Mouse (Mus musculus): Measurements from ENCODE around the gene Vipas39. TPM values are rescaled to one million over a fixed set of nuclear protein-coding genes. Genes with fewer than 3 reads are reported as not detected.

Vipas39 gene
- polyA plus RNA-seq, 1 experiment = 58.2 TPM

DNA sequence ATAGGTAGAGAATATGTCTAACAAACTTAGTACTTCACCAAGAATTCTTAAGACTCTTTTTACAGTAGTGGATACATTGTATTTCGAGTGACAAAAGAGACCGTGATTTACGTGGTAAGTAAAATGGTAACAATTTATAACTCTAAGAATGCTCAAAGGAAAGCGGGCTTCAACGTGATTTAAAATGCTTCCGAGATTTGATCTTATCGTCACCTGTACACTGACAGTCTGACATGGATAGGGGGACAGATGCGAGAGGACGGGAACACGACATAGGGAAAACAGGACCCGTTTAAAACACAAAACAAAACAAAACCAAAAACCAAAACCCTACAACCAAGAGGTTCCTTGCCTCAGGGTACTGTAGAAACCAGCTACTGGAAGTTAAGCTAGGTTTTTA lies 612 bp downstream of the Vipas39 start:
- Histone ChIP-seq H3K27ac (ENCODE audit: insufficient read depth, low read length) (peak overlapping the region; percentile 63; the same call in 1 of the 2 replicates), H3K4me3 (replicated peaks; ENCODE audit: insufficient read depth, low read depth, low read length) (peak overlapping the region; percentile 78), H3K27me3 (ENCODE audit: control insufficient read depth, insufficient read depth, low read length) (no peaks in the 10 kb centered on the region), H3K4me1 (ENCODE audit: control insufficient read depth, insufficient read depth, low read length) (peaks cover 5% of the 10 kb centered on the region; the same call in 1 of the 2 replicates)
- TF ChIP-seq CTCF (IDR thresholded peaks at IDR 0.05; ENCODE audit: borderline replicate concordance, insufficient read depth, low read depth, low read length) = no peak
- TF ChIP-seq POLR2A (IDR thresholded peaks at IDR 0.05; ENCODE audit: borderline replicate concordance, insufficient read depth, low read length) = no peak
- 17% methylated on average over 11 of the region's 11 CpGs for WGBS
- no peak for DNase-seq

DNA sequence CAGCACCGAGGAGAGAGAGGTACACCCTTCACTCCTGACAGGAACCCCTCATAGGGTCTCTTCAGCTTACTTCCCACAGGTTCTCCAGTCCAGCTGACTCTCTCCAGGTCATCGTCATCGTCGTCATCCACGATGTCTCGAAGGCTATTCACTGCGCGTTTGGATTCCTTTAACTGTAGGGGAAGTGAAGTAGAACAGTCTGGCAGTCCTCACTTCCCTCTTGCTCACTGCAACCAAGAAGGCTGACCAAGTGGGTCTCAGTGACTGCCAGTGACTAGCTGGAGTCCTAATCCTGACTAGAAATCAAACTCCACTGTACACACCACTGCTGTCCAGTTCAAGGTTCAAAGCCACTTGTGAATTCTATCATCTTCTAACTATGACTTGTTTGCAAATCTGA lies 5.5 kb downstream of the Vipas39 start:
- no peaks in the 10 kb centered on the region for H3K27me3 ChIP-seq (ENCODE audit: control insufficient read depth, insufficient read depth, low read length)
- H3K4me3 ChIP-seq (replicated peaks; ENCODE audit: insufficient read depth, low read depth, low read length) = no peak overlapping the region
- no peak overlapping the region for H3K27ac ChIP-seq (ENCODE audit: insufficient read depth, low read length)
- 96% methylated on average over 8 of the region's 8 CpGs for WGBS
- no peak for TF ChIP-seq CTCF (IDR thresholded peaks at IDR 0.05; ENCODE audit: borderline replicate concordance, insufficient read depth, low read depth, low read length)
- TF ChIP-seq POLR2A (IDR thresholded peaks at IDR 0.05; ENCODE audit: borderline replicate concordance, insufficient read depth, low read length) = no peak
- no peaks in the 10 kb centered on the region for H3K4me1 ChIP-seq (ENCODE audit: control insufficient read depth, insufficient read depth, low read length)
- DNase-seq = no peak

DNA sequence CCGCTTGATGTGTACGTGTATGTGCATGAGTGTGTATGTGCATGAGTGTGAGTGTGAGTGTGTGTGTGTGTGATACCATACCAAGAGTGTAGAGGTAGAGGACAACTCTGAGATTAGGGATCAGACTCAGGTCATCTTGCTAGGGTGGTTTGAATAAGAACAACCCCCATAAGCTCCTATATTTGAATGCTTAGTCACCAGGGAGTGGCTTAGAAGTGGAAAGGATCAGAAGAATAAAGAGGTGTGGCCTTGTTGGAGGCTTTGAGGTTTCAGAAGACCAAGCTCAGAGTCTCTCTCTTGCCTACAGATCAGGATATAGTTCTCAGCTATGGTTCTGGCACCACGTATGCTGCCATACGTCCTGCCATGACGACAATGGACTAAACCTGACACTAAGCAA lies 9.4 kb downstream of the Vipas39 start:
- H3K4me3 ChIP-seq (replicated peaks; ENCODE audit: insufficient read depth, low read depth, low read length) = no peak overlapping the region
- H3K4me1 ChIP-seq (ENCODE audit: control insufficient read depth, insufficient read depth, low read length) = no peaks in the 10 kb centered on the region
- TF ChIP-seq POLR2A (IDR thresholded peaks at IDR 0.05; ENCODE audit: borderline replicate concordance, insufficient read depth, low read length) (no peak), CTCF (IDR thresholded peaks at IDR 0.05; ENCODE audit: borderline replicate concordance, insufficient read depth, low read depth, low read length) (no peak)
- DNase-seq = no peak
- 94% methylated on average over 5 of the region's 5 CpGs for WGBS
- H3K27ac ChIP-seq (ENCODE audit: insufficient read depth, low read length) = no peak overlapping the region
- H3K27me3 ChIP-seq (ENCODE audit: control insufficient read depth, insufficient read depth, low read length) = no peaks in the 10 kb centered on the region

DNA sequence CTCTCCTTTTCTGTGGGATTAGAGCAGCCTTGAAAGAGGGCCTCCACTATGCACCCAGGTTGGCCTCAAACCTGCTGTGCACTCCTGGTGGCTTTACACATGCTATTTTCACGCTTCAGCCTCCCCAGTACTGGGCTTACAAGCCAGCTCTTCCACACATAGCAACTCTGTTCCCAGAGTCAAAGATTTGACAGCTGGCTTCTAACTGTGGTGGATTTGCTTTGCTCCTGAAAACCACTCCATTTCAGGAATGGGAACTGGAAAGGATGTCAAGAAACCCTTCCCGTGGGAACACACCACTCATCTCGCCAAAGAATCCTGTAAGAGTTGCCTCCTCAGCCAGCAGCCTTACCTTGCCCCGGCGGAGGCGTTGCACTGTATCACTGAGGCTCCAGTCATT lies 12.2 kb downstream of the Vipas39 start:
- Histone ChIP-seq H3K27ac (ENCODE audit: insufficient read depth, low read length) (no peak overlapping the region), H3K4me1 (ENCODE audit: control insufficient read depth, insufficient read depth, low read length) (no peaks in the 10 kb centered on the region), H3K27me3 (ENCODE audit: control insufficient read depth, insufficient read depth, low read length) (no peaks in the 10 kb centered on the region), H3K4me3 (replicated peaks; ENCODE audit: insufficient read depth, low read depth, low read length) (no peak overlapping the region)
- TF ChIP-seq CTCF (IDR thresholded peaks at IDR 0.05; ENCODE audit: borderline replicate concordance, insufficient read depth, low read depth, low read length) = no peak
- no peak for TF ChIP-seq POLR2A (IDR thresholded peaks at IDR 0.05; ENCODE audit: borderline replicate concordance, insufficient read depth, low read length)
- WGBS = 89% methylated on average over 6 of the region's 6 CpGs
- DNase-seq = no peak

DNA sequence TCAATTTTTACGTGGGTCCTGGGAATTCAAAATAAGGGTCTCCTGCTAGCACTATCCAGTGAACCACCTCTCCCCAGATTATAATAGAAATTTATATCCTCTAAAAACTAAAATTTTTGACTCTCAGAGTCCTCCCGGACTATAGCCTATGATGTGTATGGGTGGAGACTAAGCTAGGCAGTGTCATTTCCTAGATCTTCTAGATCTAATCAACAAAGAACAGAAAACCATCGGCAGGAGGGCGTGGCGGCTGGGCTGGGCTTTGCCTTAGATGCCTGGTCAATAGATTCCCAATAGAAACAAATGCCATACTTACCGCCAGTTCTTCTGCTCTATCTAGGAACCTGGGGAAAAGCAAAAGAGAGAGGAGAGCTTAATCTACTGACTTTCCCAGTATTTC lies 15.9 kb downstream of the Vipas39 start:
- Histone ChIP-seq H3K27me3 (ENCODE audit: control insufficient read depth, insufficient read depth, low read length) (no peaks in the 10 kb centered on the region), H3K4me1 (ENCODE audit: control insufficient read depth, insufficient read depth, low read length) (no peaks in the 10 kb centered on the region), H3K4me3 (replicated peaks; ENCODE audit: insufficient read depth, low read depth, low read length) (no peak overlapping the region), H3K27ac (ENCODE audit: insufficient read depth, low read length) (no peak overlapping the region)
- TF ChIP-seq CTCF (IDR thresholded peaks at IDR 0.05; ENCODE audit: borderline replicate concordance, insufficient read depth, low read depth, low read length) (no peak), POLR2A (IDR thresholded peaks at IDR 0.05; ENCODE audit: borderline replicate concordance, insufficient read depth, low read length) (no peak)
- WGBS = 92% methylated on average over 6 of the region's 6 CpGs
- no peak for DNase-seq

DNA sequence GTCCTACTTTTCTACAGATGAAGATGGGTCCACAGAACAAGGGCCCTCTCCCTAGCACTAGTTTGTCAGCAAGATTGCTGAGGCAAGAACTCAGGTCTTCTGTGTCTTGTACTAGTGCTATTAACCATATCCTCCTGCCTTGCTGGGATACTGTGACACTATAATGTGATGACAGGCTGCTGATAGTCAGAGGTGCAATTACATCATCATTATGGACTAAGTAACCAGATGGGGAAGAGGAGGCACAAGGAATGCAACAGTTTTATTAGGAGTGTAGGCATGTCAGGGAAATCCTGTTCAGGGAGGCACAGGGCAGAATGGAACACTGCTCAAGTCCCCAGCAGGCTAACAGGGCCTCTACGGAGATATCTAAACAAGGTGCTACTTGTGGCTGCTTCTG lies 27.4 kb downstream of the Vipas39 start, which contains the start of gene Noxred1:
Noxred1 (minus strand) TSS at position 101 of the 400 bp plus-strand sequence.
- DNase-seq = no peak
- no peaks in the 10 kb centered on the region for H3K27me3 ChIP-seq (ENCODE audit: control insufficient read depth, insufficient read depth, low read length)
- WGBS = 96% methylated on average over 1 of the region's 1 CpGs
- no peaks in the 10 kb centered on the region for H3K4me1 ChIP-seq (ENCODE audit: control insufficient read depth, insufficient read depth, low read length)
- H3K27ac ChIP-seq (ENCODE audit: insufficient read depth, low read length) = no peak within 1 kb of the TSS
- TF ChIP-seq CTCF (IDR thresholded peaks at IDR 0.05; ENCODE audit: borderline replicate concordance, insufficient read depth, low read depth, low read length) = no peak
- TF ChIP-seq POLR2A (IDR thresholded peaks at IDR 0.05; ENCODE audit: borderline replicate concordance, insufficient read depth, low read length) = no peak
- no peak within 1 kb of the TSS for H3K4me3 ChIP-seq (replicated peaks; ENCODE audit: insufficient read depth, low read depth, low read length)

DNA sequence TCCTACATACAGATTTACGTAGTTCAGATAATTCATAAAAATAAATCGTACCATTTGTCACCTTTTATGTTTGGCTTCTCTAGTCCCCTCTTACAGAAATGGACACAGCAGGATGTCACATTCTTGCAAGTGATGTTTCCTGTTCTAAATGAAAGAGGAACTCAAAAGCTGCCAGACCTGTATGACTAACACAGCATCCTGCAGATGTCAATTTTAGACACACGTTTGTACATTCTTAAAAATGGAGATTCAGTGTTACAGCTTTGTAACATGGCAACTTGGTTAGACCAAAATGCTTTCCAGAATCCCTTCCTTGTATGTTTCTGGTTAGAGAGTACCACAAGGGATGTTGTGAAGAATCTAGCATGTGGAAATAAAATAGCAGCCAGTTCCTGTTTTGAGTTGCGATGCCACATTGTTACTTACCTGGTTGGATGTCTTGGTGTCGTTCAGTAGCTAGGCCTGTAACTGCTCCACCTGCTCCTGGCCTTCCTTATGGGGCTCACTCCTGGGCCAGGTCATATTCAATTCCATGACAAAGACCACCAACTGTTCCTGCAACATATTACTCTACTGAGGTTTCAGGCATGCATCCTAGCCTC lies 29.1 kb downstream of the Vipas39 start:
- WGBS = 81% methylated on average over 5 of the region's 5 CpGs
- Histone ChIP-seq H3K27ac (ENCODE audit: insufficient read depth, low read length) (no peak overlapping the region), H3K27me3 (ENCODE audit: control insufficient read depth, insufficient read depth, low read length) (no peaks in the 10 kb centered on the region), H3K4me1 (ENCODE audit: control insufficient read depth, insufficient read depth, low read length) (no peaks in the 10 kb centered on the region), H3K4me3 (replicated peaks; ENCODE audit: insufficient read depth, low read depth, low read length) (no peak overlapping the region)
- DNase-seq = no peak
- TF ChIP-seq CTCF (IDR thresholded peaks at IDR 0.05; ENCODE audit: borderline replicate concordance, insufficient read depth, low read depth, low read length) (no peak), POLR2A (IDR thresholded peaks at IDR 0.05; ENCODE audit: borderline replicate concordance, insufficient read depth, low read length) (no peak)

DNA sequence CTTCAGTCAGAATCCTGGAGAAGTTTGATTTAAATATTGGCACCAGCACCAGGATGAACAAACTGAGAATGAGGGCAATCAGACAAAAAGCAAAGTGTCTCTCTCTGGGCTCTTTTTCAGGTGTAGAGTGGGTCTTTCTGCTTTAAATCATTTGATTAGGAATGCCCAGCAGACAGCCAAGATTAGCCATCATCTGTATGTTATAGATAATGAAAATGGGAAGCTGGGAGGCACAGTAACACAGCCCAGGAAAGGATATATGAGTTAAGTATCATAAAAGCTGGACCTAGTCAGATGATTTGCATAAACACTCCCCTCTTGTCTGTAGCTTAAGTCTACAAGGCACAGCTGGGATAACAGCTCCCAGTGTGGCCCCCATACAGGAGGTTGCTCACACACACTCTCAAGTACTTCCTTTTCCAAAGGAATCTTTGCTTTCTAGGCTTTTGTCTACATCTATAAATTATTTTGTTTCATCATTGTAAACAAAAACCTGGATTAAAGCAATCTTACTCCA lies 35.6 kb downstream of the Vipas39 start:
- H3K27me3 ChIP-seq (ENCODE audit: control insufficient read depth, insufficient read depth, low read length) = no peaks in the 10 kb centered on the region
- TF ChIP-seq POLR2A (IDR thresholded peaks at IDR 0.05; ENCODE audit: borderline replicate concordance, insufficient read depth, low read length) (no peak), CTCF (IDR thresholded peaks at IDR 0.05; ENCODE audit: borderline replicate concordance, insufficient read depth, low read depth, low read length) (no peak)
- DNase-seq = no peak
- H3K4me3 ChIP-seq (replicated peaks; ENCODE audit: insufficient read depth, low read depth, low read length) = no peak overlapping the region
- H3K27ac ChIP-seq (ENCODE audit: insufficient read depth, low read length) = no peak overlapping the region
- no peaks in the 10 kb centered on the region for H3K4me1 ChIP-seq (ENCODE audit: control insufficient read depth, insufficient read depth, low read length)
